8 mouse cellular contexts compared by ENCODE assay signal in genomic region chr13:23515826-23516620, GRCm38 (mm10). TPM values are rescaled to one million over a fixed set of nuclear protein-coding genes. Genes with fewer than 3 reads are reported as not detected.
DNase-seq lines count a peak whose midpoint lies in the region; ATAC-seq and TF ChIP-seq lines count a peak whose summit lies in the region.

No protein-coding gene starts in this region.

- H3K27me3 ChIP-seq in kidney, postnatal 0 days (ENCODE audit: insufficient read depth, low read length) = no peaks in the 10 kb centered on the region
- H3K27me3 ChIP-seq in kidney, adult 2 months (replicated peaks; ENCODE audit: control insufficient read depth, insufficient read depth, low read length) = no peaks in the 10 kb centered on the region
- no peaks in the 10 kb centered on the region for H3K27me3 ChIP-seq in embryonic facial prominence, embryonic 14.5 days (replicated peaks; ENCODE audit: control insufficient read depth, insufficient read depth, low read length)
- H3K27me3 ChIP-seq in intestine, postnatal 0 days (replicated peaks; ENCODE audit: control insufficient read depth, insufficient read depth, low read length) = no peaks in the 10 kb centered on the region
- no peaks in the 10 kb centered on the region for H3K27me3 ChIP-seq in neural tube, embryonic 12.5 days (replicated peaks)

- DNase-seq in kidney, postnatal 0 days (ENCODE audit: low spot score) = no peak
- DNase-seq in kidney, adult 2 months = no peak
- no peak for DNase-seq in embryonic facial prominence, embryonic 14.5 days (ENCODE audit: low spot score)
- DNase-seq in Muller cell, postnatal 12 days (ENCODE audit: inconsistent ontology term) = no peak
- DNase-seq in urinary bladder, postnatal 4 days (ENCODE audit: low spot score in 2 of 2) = no peak
- DNase-seq in layer of hippocampus, adult 9-10 months (ENCODE audit: low spot score) = no peak

- no peaks in the 10 kb centered on the region for H3K36me3 ChIP-seq in kidney, postnatal 0 days (ENCODE audit: insufficient read depth, low read length)
- H3K36me3 ChIP-seq in kidney, adult 2 months (ENCODE audit: control insufficient read depth, insufficient read depth, low read length) = no peaks in the 10 kb centered on the region
- no peaks in the 10 kb centered on the region for H3K36me3 ChIP-seq in embryonic facial prominence, embryonic 14.5 days (ENCODE audit: control insufficient read depth, insufficient read depth, low read length)
- no peaks in the 10 kb centered on the region for H3K36me3 ChIP-seq in intestine, postnatal 0 days (ENCODE audit: control insufficient read depth, insufficient read depth)
- H3K36me3 ChIP-seq in neural tube, embryonic 12.5 days = no peaks in the 10 kb centered on the region

- H3K4me1 ChIP-seq in kidney, postnatal 0 days (replicated peaks; ENCODE audit: insufficient read depth, low read length) = no peaks in the 10 kb centered on the region
- H3K4me1 ChIP-seq in kidney, adult 2 months (ENCODE audit: control insufficient read depth, insufficient read depth, low read length) = no peaks in the 10 kb centered on the region
- no peaks in the 10 kb centered on the region for H3K4me1 ChIP-seq in embryonic facial prominence, embryonic 14.5 days (ENCODE audit: control insufficient read depth, insufficient read depth, low read length)
- H3K4me1 ChIP-seq in intestine, postnatal 0 days (replicated peaks; ENCODE audit: control insufficient read depth, insufficient read depth, low read length) = no peaks in the 10 kb centered on the region
- H3K4me1 ChIP-seq in neural tube, embryonic 12.5 days = no peaks in the 10 kb centered on the region

- no peak for TF ChIP-seq POLR2A in kidney, adult 2 months (IDR thresholded peaks at IDR 0.05; ENCODE audit: low read depth, low read length)

- H3K9ac ChIP-seq in kidney, postnatal 0 days (ENCODE audit: low read depth, low read length) = 0 out of 2 replicates have a peak overlapping the region, but pooled peaks have one; percentile 13
- H3K9ac ChIP-seq in embryonic facial prominence, embryonic 14.5 days (ENCODE audit: low read depth, low read length) = peak overlapping the region; percentile 48; the same call in 1 of the 2 replicates
- H3K9ac ChIP-seq in intestine, postnatal 0 days (ENCODE audit: low read depth, low read length) = no peak overlapping the region
- no peak overlapping the region for H3K9ac ChIP-seq in neural tube, embryonic 12.5 days

- TF ChIP-seq CTCF in kidney, postnatal 0 days (IDR thresholded peaks at IDR 0.05; ENCODE audit: low read depth) = no peak
- no peak for TF ChIP-seq CTCF in kidney, adult 2 months (conservative IDR thresholded peaks at IDR 0.05; ENCODE audit: insufficient read depth, insufficient read length, low read depth, low read length)
- TF ChIP-seq CTCF in intestine, postnatal 0 days (IDR thresholded peaks at IDR 0.05; ENCODE audit: low read depth) = no peak

- no peak overlapping the region for H3K4me3 ChIP-seq in kidney, postnatal 0 days (replicated peaks; ENCODE audit: low read depth, low read length)
- no peak overlapping the region for H3K4me3 ChIP-seq in kidney, adult 2 months (ENCODE audit: insufficient read depth, low read depth, low read length)
- H3K4me3 ChIP-seq in embryonic facial prominence, embryonic 14.5 days (ENCODE audit: low read depth, low read length) = peak overlapping the region; percentile 59
- peak overlapping the region; percentile 52; the same call in 1 of the 2 replicates for H3K4me3 ChIP-seq in intestine, postnatal 0 days (ENCODE audit: low read depth, low read length)
- H3K4me3 ChIP-seq in neural tube, embryonic 12.5 days = peak overlapping the region; percentile 22

- no peak overlapping the region for H3K27ac ChIP-seq in kidney, postnatal 0 days
- no peak overlapping the region for H3K27ac ChIP-seq in kidney, adult 2 months (ENCODE audit: insufficient read depth, low read depth, low read length)
- H3K27ac ChIP-seq in embryonic facial prominence, embryonic 14.5 days (replicated peaks; ENCODE audit: low read depth, low read length) = no peak overlapping the region
- no peak overlapping the region for H3K27ac ChIP-seq in intestine, postnatal 0 days (ENCODE audit: low read depth, low read length)
- no peak overlapping the region for H3K27ac ChIP-seq in neural tube, embryonic 12.5 days

- 51% methylated on average over 15 of the region's 15 CpGs for WGBS in kidney, postnatal 0 days
- WGBS in kidney, adult 2 months = 66% methylated on average over 15 of the region's 15 CpGs
- 50% methylated on average over 15 of the region's 15 CpGs for WGBS in embryonic facial prominence, embryonic 14.5 days
- 51% methylated on average over 15 of the region's 15 CpGs for WGBS in intestine, postnatal 0 days
- 52% methylated on average over 15 of the region's 15 CpGs for WGBS in neural tube, embryonic 12.5 days

- H3K9me3 ChIP-seq in kidney, postnatal 0 days (replicated peaks; ENCODE audit: low read length) = no peaks in the 10 kb centered on the region
- no peaks in the 10 kb centered on the region for H3K9me3 ChIP-seq in embryonic facial prominence, embryonic 14.5 days (ENCODE audit: control insufficient read depth, low read length)
- no peaks in the 10 kb centered on the region for H3K9me3 ChIP-seq in intestine, postnatal 0 days (ENCODE audit: control insufficient read depth)
- H3K9me3 ChIP-seq in neural tube, embryonic 12.5 days = no peaks in the 10 kb centered on the region

- no peak for ATAC-seq in kidney, postnatal 0 days (replicated peaks; ENCODE audit: low FRiP score, low read depth)
- no peak for ATAC-seq in embryonic facial prominence, embryonic 14.5 days (ENCODE audit: low read depth)
- ATAC-seq in intestine, postnatal 0 days = no peak
- ATAC-seq in neural tube, embryonic 12.5 days (ENCODE audit: low FRiP score, low read depth) = no peak

- peak overlapping the region; percentile 53; the same call in 1 of the 2 replicates for H3K4me2 ChIP-seq in kidney, postnatal 0 days (ENCODE audit: low read length)
- peak overlapping the region; percentile 59 for H3K4me2 ChIP-seq in embryonic facial prominence, embryonic 14.5 days (ENCODE audit: low read depth, low read length)
- peak overlapping the region; percentile 71 for H3K4me2 ChIP-seq in intestine, postnatal 0 days (replicated peaks; ENCODE audit: low read depth)
- H3K4me2 ChIP-seq in neural tube, embryonic 12.5 days (replicated peaks) = peak overlapping the region; percentile 58

RNA-seq across cellular contexts. Expression of gene Hist1h4h, which starts 14.8 kb away (rescaled TPM):
- 7.6 and 8.3 TPM in 2 replicates for polyA plus RNA-seq in kidney, postnatal 0 days (2015; fragmentation: Nextera tagmentation; extraction: Ambion mirVana)
- polyA plus RNA-seq in kidney, adult 2 months (2012; rRNA removed) = 44.7 and 57.5 TPM in 2 replicates
- 5.1 and 5.6 TPM in 2 replicates for polyA plus RNA-seq in embryonic facial prominence, embryonic 14.5 days (2014; fragmentation: Nextera tagmentation; extraction: Ambion mirVana)
- polyA plus RNA-seq in intestine, postnatal 0 days (2015; fragmentation: Nextera tagmentation; extraction: Ambion mirVana) = 6.1 and 8.1 TPM in 2 replicates
- polyA plus RNA-seq in neural tube, embryonic 12.5 days (2016; fragmentation: Nextera tagmentation; extraction: Ambion mirVana) = 4.6 and 6.6 TPM in 2 replicates

RNA-seq across cellular contexts. Expression of gene Hist1h2af, which starts 17.7 kb away (rescaled TPM):
- polyA plus RNA-seq in kidney, postnatal 0 days (2015; fragmentation: Nextera tagmentation; extraction: Ambion mirVana) = 3.3 and 4.9 TPM in 2 replicates
- polyA plus RNA-seq in kidney, adult 2 months (2012; rRNA removed) = 4.3 and 8.0 TPM in 2 replicates
- 5.2 and 7.0 TPM in 2 replicates for polyA plus RNA-seq in embryonic facial prominence, embryonic 14.5 days (2014; fragmentation: Nextera tagmentation; extraction: Ambion mirVana)
- polyA plus RNA-seq in intestine, postnatal 0 days (2015; fragmentation: Nextera tagmentation; extraction: Ambion mirVana) = 2.7 and 3.0 TPM in 2 replicates
- 2.7 and 5.6 TPM in 2 replicates for polyA plus RNA-seq in neural tube, embryonic 12.5 days (2016; fragmentation: Nextera tagmentation; extraction: Ambion mirVana)

RNA-seq across cellular contexts. Expression of gene Hist1h3g, which starts 19.2 kb away (rescaled TPM):
- 3.9 and 4.0 TPM in 2 replicates for polyA plus RNA-seq in kidney, postnatal 0 days (2015; fragmentation: Nextera tagmentation; extraction: Ambion mirVana)
- 0.25 and 0.58 TPM in 2 replicates for polyA plus RNA-seq in kidney, adult 2 months (2012; rRNA removed)
- 3.7 and 4.1 TPM in 2 replicates for polyA plus RNA-seq in embryonic facial prominence, embryonic 14.5 days (2014; fragmentation: Nextera tagmentation; extraction: Ambion mirVana)
- 1.2 and 2.1 TPM in 2 replicates for polyA plus RNA-seq in intestine, postnatal 0 days (2015; fragmentation: Nextera tagmentation; extraction: Ambion mirVana)
- polyA plus RNA-seq in neural tube, embryonic 12.5 days (2016; fragmentation: Nextera tagmentation; extraction: Ambion mirVana) = 3.0 and 5.4 TPM in 2 replicates

RNA-seq across cellular contexts. Expression of gene Hist1h2bh, which starts 27.2 kb away (rescaled TPM):
- polyA plus RNA-seq in kidney, postnatal 0 days (2015; fragmentation: Nextera tagmentation; extraction: Ambion mirVana) = 0.37 and 0.43 TPM in 2 replicates
- polyA plus RNA-seq in kidney, adult 2 months (2012; rRNA removed) = 0.27 and 0.36 TPM in 2 replicates
- polyA plus RNA-seq in embryonic facial prominence, embryonic 14.5 days (2014; fragmentation: Nextera tagmentation; extraction: Ambion mirVana) = 0.76 and 0.77 TPM in 2 replicates
- 0.18 and 0.23 TPM in 2 replicates for polyA plus RNA-seq in intestine, postnatal 0 days (2015; fragmentation: Nextera tagmentation; extraction: Ambion mirVana)
- 0.63 TPM in 2 replicates for polyA plus RNA-seq in neural tube, embryonic 12.5 days (2016; fragmentation: Nextera tagmentation; extraction: Ambion mirVana)

RNA-seq across cellular contexts. Expression of gene Btn2a2, which starts 27.4 kb away (rescaled TPM):
- polyA plus RNA-seq in kidney, postnatal 0 days (2015; fragmentation: Nextera tagmentation; extraction: Ambion mirVana) = 0.13 and 0.28 TPM in 2 replicates
- polyA plus RNA-seq in kidney, adult 2 months (2012; rRNA removed) = not detected in 2 replicates
- 0.40 and 0.51 TPM in 2 replicates for polyA plus RNA-seq in embryonic facial prominence, embryonic 14.5 days (2014; fragmentation: Nextera tagmentation; extraction: Ambion mirVana)
- not detected in 2 replicates for polyA plus RNA-seq in intestine, postnatal 0 days (2015; fragmentation: Nextera tagmentation; extraction: Ambion mirVana)
- 0.23 and 0.31 TPM in 2 replicates for polyA plus RNA-seq in neural tube, embryonic 12.5 days (2016; fragmentation: Nextera tagmentation; extraction: Ambion mirVana)

Comparison
In these comparisons a context has a peak if more than half of its experiments do, and no peak if none do; other contexts are left out.
1. H3K4me3 ChIP-seq: peak in embryonic facial prominence, embryonic 14.5 days (single experiment), intestine, postnatal 0 days (single experiment) and neural tube, embryonic 12.5 days (single experiment); none in kidney, postnatal 0 days (single experiment) and kidney, adult 2 months (single experiment).
2. H3K9ac ChIP-seq: peak in kidney, postnatal 0 days (single experiment) and embryonic facial prominence, embryonic 14.5 days (single experiment); none in intestine, postnatal 0 days (single experiment) and neural tube, embryonic 12.5 days (single experiment).
3. Peak in every context shown above with its lines, with median percentiles within 50 percentile points of each other: H3K4me2 ChIP-seq.